Mouse (Mus musculus) liver, adult 2 months (tissue): ENCODE results near the gene Rai14. TPM values are rescaled to one million over a fixed set of nuclear protein-coding genes. Genes with fewer than 3 reads are reported as not detected.
A peak's percentile ranks its signal among the peaks of the same experiment; 100 is the strongest.

ENCODE experiments used
- DNase-seq: peaks from one replicate; pipeline ENCODE4 v3.0.0-alpha.2; 2011; ENCODE audit warnings: low read depth, low spot score; ENCODE audit errors: extremely low read depth
- H3K27ac ChIP-seq: fragments of 200-500 bp; replicated peaks from 2 replicates; pipeline ENCODE4 v1.5.1; 2012; ENCODE audit warnings: low read depth, mild to moderate bottlenecking, control low read depth, inconsistent platforms, low read length; ENCODE audit not compliant: insufficient read depth
- H3K27me3 ChIP-seq: fragments of 200-500 bp; 2 replicates; pipeline ENCODE4 v1.6.1; 2012; ENCODE audit warnings: mild to moderate bottlenecking, moderate library complexity, low read length, inconsistent platforms; ENCODE audit not compliant: control insufficient read depth, insufficient read depth
- H3K36me3 ChIP-seq: fragments of 200-500 bp; 2 replicates; pipeline ENCODE4 v1.6.1; 2012; ENCODE audit warnings: low read length, inconsistent platforms; ENCODE audit not compliant: control insufficient read depth, insufficient read depth
- H3K4me1 ChIP-seq: fragments of 200-500 bp; 2 replicates; pipeline ENCODE4 v1.6.1; 2011; ENCODE audit warnings: low read length; ENCODE audit not compliant: control insufficient read depth, insufficient read depth
- H3K4me3 ChIP-seq: fragments of 200-500 bp; 2 replicates; pipeline ENCODE4 v1.5.1; 2011; ENCODE audit warnings: low read depth, mild to moderate bottlenecking, control low read depth, low read length, moderate library complexity; ENCODE audit not compliant: insufficient read depth
- H3K79me2 ChIP-seq: fragments of 200-500 bp; 2 replicates; pipeline ENCODE4 v1.6.1; 2012; ENCODE audit warnings: inconsistent platforms, mild to moderate bottlenecking, low read length, moderate library complexity; ENCODE audit not compliant: control insufficient read depth, insufficient read depth
- H3K9ac ChIP-seq: fragments of 200-500 bp; 2 replicates; pipeline ENCODE4 v1.6.1; 2012; ENCODE audit warnings: low read depth, mild to moderate bottlenecking, control low read depth, inconsistent platforms, low read length
- CTCF ChIP-seq: fragments of 200-500 bp; IDR thresholded peaks from 2 replicates; pipeline ENCODE4 v1.5.1; 2011; ENCODE audit warnings: low read depth, low read length, control low read depth
- POLR2A ChIP-seq: fragments of 200-500 bp; IDR thresholded peaks from 2 replicates; pipeline ENCODE4 v1.6.1; 2011; ENCODE audit warnings: low read length, control low read depth; ENCODE audit not compliant: insufficient read depth; ENCODE audit errors: extremely low read depth
- WGBS: fragments of 180-500 bp; shearing (Covaris S2); methylation state at CpG from one replicate; pipeline ENCODE4 v1.1.7; 2018; 5-methylcytosine and 5-hydroxymethylcytosine counted together
- polyA plus RNA-seq: library from polyadenylated mRNA; depleted of rRNA; stranded (reverse); fragments of >200 nt; gene quantifications from 2 replicates; pipeline ENCODE4 v1.2.3, GENCODE M21; 2012
- total RNA-seq: library from RNA; depleted of rRNA; stranded (reverse); fragments of >200 nt; gene quantifications from 2 replicates; pipeline ENCODE4 v1.2.3, GENCODE M21; 2014

Rai14 gene
- total and polyA plus RNA-seq, 2 experiments, result 3.4 to 12.4 TPM

DNA sequence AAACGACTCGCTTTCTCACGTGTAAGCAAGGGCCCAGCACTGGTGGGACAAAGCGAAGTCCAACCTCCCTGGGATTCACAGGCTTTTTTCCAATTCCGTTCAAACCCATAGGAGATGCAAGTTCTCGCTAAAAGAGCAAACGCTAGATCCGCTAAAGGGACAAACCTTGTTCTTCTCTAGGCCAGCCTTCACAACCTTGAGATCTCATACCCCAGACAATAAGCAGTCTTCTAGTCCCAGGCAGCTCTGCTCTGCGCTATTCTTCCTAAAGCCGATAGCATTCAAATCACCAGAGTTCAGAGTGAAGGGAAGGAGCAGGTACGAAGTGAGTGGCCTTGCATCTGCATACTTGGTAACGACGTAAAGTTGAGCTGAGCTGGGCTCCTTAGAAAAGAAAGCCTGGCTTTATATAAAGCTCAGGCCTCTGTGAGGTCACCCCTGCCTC lies 1.2 kb downstream of the Rai14 start:
- H3K27ac ChIP-seq, result peak overlapping the region; percentile 22; the same call in 1 of the 2 replicates
- TF ChIP-seq POLR2A (no peak), CTCF (no peak)
- peak; percentile 70 for DNase-seq

DNA sequence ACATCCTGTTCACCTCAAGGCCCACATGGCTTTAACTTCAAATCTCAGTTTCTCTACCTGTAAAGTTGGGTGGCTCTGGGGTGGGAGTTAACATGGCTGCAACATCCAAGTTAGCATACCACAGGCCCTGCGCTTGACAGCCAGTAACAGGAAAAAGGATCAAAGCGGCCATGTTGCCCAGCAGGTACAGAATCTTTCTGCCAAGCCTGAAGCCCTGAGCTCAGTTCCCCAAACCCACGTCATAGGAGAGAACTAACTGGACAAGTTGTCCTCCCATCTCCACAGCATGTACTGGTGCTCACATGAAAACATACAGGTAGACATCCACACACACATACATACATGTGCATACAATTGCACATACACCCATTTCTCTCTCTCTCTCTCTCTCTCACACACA lies 2.1 kb downstream of the Rai14 start:
- Histone ChIP-seq H3K36me3 (peaks cover 3% of the 10 kb centered on the region; the same call in 1 of the 2 replicates), H3K4me3 (no peak overlapping the region), H3K79me2 (peaks cover 35% of the 10 kb centered on the region), H3K27ac (no peak overlapping the region), H3K27me3 (no peaks in the 10 kb centered on the region), H3K4me1 (peaks cover 9% of the 10 kb centered on the region), H3K9ac (no peak overlapping the region)
- 85% methylated on average over 3 of the region's 3 CpGs for WGBS
- TF ChIP-seq CTCF (no peak), POLR2A (no peak)
- no peak for DNase-seq

More for the DNA sequence above, 1.2 kb downstream of the Rai14 start:
- H3K79me2 ChIP-seq, result peaks cover 32% of the 10 kb centered on the region
- H3K4me3 ChIP-seq, result peak overlapping the region; percentile 94
- no peaks in the 10 kb centered on the region for H3K27me3 ChIP-seq
- WGBS, result 17% methylated on average over 13 of the region's 13 CpGs
- H3K36me3 ChIP-seq, result peaks cover 3% of the 10 kb centered on the region; the same call in 1 of the 2 replicates
- H3K4me1 ChIP-seq, result peaks cover 9% of the 10 kb centered on the region
- peak overlapping the region; percentile 44 for H3K9ac ChIP-seq

DNA sequence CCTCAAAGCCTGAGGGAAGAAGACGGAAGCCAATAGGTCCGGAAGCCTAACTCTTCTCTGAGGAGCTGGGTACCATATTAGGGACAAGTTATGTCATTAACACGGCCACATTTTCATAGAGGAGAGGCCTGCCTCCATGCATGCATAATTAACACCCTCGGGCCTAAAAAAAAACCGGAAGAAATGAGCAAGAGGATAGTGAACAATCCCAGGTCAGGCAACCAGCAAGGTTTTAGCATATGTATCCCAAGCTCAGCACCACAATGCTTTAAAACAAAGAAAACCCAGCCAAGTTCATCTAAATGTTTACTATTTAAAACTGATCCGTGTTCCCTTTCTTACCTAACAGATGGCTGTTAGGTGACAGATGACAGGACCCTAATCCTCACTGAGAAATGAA lies 3.2 kb downstream of the Rai14 start:
- no peak overlapping the region for H3K27ac ChIP-seq
- TF ChIP-seq CTCF (no peak), POLR2A (no peak)
- no peak overlapping the region for H3K9ac ChIP-seq
- H3K27me3 ChIP-seq, result no peaks in the 10 kb centered on the region
- no peaks in the 10 kb centered on the region; the same call in 1 of the 2 replicates for H3K36me3 ChIP-seq
- H3K4me3 ChIP-seq, result no peak overlapping the region
- WGBS, result 84% methylated on average over 6 of the region's 6 CpGs
- DNase-seq, result no peak
- peaks cover 9% of the 10 kb centered on the region for H3K4me1 ChIP-seq
- peaks cover 44% of the 10 kb centered on the region for H3K79me2 ChIP-seq

DNA sequence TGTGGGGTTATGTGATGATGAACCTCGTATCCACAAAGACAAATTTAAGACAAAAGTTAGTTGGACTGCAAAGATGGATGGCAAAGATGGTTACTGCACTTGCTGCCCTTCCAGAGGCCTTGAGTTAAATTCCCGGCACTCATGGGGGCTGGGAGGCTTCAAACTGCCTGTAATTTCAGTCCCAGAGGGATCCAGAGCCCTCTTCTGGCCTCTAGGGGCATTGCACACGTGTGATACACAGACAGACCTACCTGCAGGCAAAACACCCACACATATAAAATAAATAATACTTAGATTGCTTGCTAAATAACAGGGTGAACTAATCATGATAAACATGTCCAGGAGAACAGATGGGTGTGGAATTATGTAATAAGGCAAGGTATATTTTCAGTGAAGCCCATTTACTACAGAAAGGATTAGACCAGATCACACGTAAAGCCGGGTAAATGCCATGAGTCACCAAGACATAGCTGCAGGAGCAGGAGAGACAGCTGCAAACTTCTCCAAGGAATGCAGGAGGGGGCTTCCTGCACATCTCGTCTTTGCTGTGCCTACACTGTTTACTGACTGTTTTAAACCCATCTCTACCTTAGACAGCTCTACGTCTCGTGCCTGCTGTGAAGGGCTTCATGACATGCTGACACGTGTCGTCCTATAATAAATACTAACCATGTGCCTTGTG lies 5.7 kb downstream of the Rai14 start:
- DNase-seq, result no peak
- Histone ChIP-seq H3K27ac (no peak overlapping the region), H3K9ac (no peak overlapping the region), H3K4me1 (peaks cover 9% of the 10 kb centered on the region), H3K4me3 (no peak overlapping the region), H3K79me2 (peaks cover 47% of the 10 kb centered on the region), H3K27me3 (no peaks in the 10 kb centered on the region), H3K36me3 (no peaks in the 10 kb centered on the region; the same call in 1 of the 2 replicates)
- TF ChIP-seq CTCF (peak; percentile 70), POLR2A (no peak)
- 91% methylated on average over 10 of the region's 10 CpGs for WGBS

DNA sequence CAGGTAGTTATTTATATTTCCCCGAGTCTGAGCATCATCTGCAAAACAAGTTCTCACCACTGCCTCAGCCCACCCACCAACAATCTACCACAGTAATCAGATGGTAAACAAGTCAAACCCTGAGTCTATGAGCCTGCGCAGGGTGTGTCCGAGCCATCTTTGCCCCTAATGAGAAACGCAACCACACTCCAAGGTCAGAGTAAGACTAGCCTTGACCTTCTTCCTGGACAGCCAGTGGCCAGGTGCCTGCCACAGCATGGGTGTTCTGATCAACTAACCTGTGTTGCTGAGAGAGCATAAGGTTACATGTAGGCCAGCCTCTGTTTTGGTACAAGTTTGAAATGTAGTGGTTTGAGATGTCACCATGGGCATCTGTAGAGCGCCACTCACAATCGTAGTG lies 7.3 kb downstream of the Rai14 start:
- Histone ChIP-seq H3K36me3 (no peaks in the 10 kb centered on the region; the same call in 1 of the 2 replicates), H3K9ac (no peak overlapping the region), H3K4me3 (no peak overlapping the region), H3K27me3 (no peaks in the 10 kb centered on the region), H3K27ac (no peak overlapping the region), H3K4me1 (0 out of 2 replicates have a peak, but pooled peaks cover 2% of the 10 kb centered on the region), H3K79me2 (peaks cover 53% of the 10 kb centered on the region)
- no peak for TF ChIP-seq POLR2A
- no peak for TF ChIP-seq CTCF
- 83% methylated on average over 6 of the region's 6 CpGs for WGBS
- DNase-seq, result no peak

DNA sequence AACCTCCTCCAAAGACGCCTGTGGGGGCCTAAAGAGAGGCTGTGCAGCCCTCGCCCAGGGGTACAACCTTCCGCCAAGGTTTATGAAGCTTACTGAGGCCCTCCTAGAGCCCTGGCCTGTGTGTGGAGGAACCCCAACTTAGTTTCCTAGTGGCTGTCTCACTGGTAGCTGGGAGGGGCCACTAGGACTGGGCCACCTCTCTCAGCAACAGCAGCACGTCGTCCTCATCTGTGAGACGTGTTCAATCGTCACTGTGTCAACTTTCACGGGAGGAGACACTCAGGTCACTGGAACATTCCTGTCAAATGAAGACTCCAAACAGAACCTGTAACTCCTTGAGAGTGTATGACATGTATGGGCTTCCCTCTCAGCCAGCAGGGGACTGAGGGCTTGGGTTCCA lies 8.0 kb downstream of the Rai14 start:
- no peak overlapping the region for H3K27ac ChIP-seq
- TF ChIP-seq CTCF (no peak), POLR2A (no peak)
- 72% methylated on average over 8 of the region's 8 CpGs for WGBS
- H3K4me1 ChIP-seq, result 0 out of 2 replicates have a peak, but pooled peaks cover 2% of the 10 kb centered on the region
- DNase-seq, result no peak
- H3K27me3 ChIP-seq, result no peaks in the 10 kb centered on the region
- no peak overlapping the region for H3K9ac ChIP-seq
- no peak overlapping the region for H3K4me3 ChIP-seq
- peaks cover 48% of the 10 kb centered on the region; the same call in 1 of the 2 replicates for H3K79me2 ChIP-seq
- peaks cover 2% of the 10 kb centered on the region; the same call in 1 of the 2 replicates for H3K36me3 ChIP-seq
